Mouse (Mus musculus): ENCODE results near the gene Ilkap. TPM values are rescaled to one million over a fixed set of nuclear protein-coding genes. Genes with fewer than 3 reads are reported as not detected.

Gene Ilkap
- polyA plus RNA-seq (2015; fragmentation: Illumina TruSeq; extraction: RNeasy Lipid Tissue Mini Kit (QIAGEN cat#74804); ENCODE audit: insufficient read depth, low read depth, low replicate concordance) = 36.3 TPM

GRCm38 (mm10) chr1:91398260-91399062 is at the start of gene Ilkap:
TSS of gene Ilkap (minus strand) at chr1:91398815.

GRCm38 (mm10) chr1:91413898-91414594 is 15.4 kb upstream of the Ilkap start, which contains the start of gene Hes6:
TSS of gene Hes6 (minus strand) at chr1:91414038.

DNA sequence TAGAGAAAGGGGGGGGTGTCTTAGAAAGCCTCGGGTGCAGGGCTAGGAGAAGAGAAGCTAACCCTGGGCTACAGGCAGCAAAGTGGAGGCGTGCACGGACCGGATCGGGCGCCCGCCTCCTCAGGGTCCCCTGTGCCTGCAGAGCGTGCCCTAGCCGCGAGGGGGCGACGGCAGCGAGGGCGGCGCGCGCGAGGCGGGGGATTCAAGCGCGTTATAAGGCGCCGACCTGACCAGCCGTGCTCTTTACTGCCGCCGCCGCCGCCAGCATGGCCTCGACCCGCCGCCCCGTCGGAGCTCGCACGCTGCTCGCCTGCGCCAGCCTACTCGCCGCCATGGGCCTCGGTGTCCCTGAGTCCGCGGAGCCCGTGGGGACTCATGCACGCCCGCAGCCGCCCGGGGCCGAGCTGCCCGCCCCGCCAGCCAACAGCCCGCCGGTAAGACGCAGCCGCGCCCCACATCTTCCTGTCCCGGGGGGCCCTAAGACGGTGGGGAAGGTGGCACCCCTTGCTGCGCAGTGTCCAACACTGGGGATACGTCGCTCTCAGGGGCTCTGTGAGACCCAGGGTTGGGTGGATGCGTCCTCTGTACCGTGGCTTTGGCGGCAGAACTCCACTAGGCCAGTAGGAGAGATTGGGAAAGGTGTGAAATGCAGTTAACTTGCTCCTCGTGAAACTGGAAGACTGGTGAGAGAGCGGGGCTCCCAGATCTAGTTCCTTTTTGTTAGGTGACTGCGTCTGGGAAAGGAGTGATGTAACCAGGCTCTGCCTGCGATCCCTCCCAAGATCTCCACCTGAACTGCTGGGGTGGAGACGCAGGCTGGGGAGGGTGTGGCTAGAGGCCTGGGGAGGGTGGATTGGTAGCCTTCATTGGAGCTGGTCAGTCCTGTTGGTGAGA is 32.2 kb downstream of the Ilkap start, which contains the start of gene Erfe:
TSS of gene Erfe (plus strand) at position 216 of the 894 bp plus-strand sequence.

DNA sequence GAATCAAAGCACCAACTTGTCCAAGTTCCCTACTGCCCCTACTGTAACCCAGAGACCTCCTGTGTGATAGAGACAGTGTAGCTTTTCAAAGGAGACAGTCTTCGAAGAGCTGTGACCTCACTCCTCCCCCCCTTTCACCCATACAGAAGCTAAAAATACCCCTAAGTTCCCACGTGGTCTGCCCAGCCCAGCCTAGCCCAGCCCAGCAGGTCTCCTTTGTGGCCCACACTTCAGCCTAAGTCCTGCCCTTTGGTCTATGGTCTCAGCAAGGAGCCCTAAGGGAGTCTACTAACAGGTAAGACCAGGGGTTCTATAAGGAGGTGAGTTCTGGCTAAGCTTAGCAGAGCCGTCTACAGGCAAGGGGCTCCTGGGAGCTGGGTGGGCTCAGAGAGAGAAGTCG is 47.8 kb downstream of the Ilkap start, which contains the start of gene Klhl30:
TSS of gene Klhl30 (plus strand) at position 176 of the 400 bp plus-strand sequence.

Other genes with a start within 250 kb of the Ilkap start
- 9.2 TPM for gene Ramp1, start 219.0 kb downstream of the Ilkap start, polyA plus RNA-seq (2015; fragmentation: Illumina TruSeq; extraction: RNeasy Lipid Tissue Mini Kit (QIAGEN cat#74804); ENCODE audit: insufficient read depth, low read depth, low replicate concordance)
- gene Ube2f, start 148.5 kb downstream of the Ilkap start, polyA plus RNA-seq (2015; fragmentation: Illumina TruSeq; extraction: RNeasy Lipid Tissue Mini Kit (QIAGEN cat#74804); ENCODE audit: insufficient read depth, low read depth, low replicate concordance) = 28.6 TPM
- 13.3 TPM for gene Scly, start 100.5 kb downstream of the Ilkap start, polyA plus RNA-seq (2015; fragmentation: Illumina TruSeq; extraction: RNeasy Lipid Tissue Mini Kit (QIAGEN cat#74804); ENCODE audit: insufficient read depth, low read depth, low replicate concordance)
- 0.52 TPM for gene Espnl, start 76.7 kb downstream of the Ilkap start, polyA plus RNA-seq (2015; fragmentation: Illumina TruSeq; extraction: RNeasy Lipid Tissue Mini Kit (QIAGEN cat#74804); ENCODE audit: insufficient read depth, low read depth, low replicate concordance)
- gene Klhl30, start 47.8 kb downstream of the Ilkap start, polyA plus RNA-seq (2015; fragmentation: Illumina TruSeq; extraction: RNeasy Lipid Tissue Mini Kit (QIAGEN cat#74804); ENCODE audit: insufficient read depth, low read depth, low replicate concordance) = 0.78 TPM
- not detected for gene Erfe, start 32.4 kb downstream of the Ilkap start, polyA plus RNA-seq (2015; fragmentation: Illumina TruSeq; extraction: RNeasy Lipid Tissue Mini Kit (QIAGEN cat#74804); ENCODE audit: insufficient read depth, low read depth, low replicate concordance)
- 8.0 TPM for gene Hes6, start 15.2 kb upstream of the Ilkap start, polyA plus RNA-seq (2015; fragmentation: Illumina TruSeq; extraction: RNeasy Lipid Tissue Mini Kit (QIAGEN cat#74804); ENCODE audit: insufficient read depth, low read depth, low replicate concordance)
- 4.2 TPM for gene Per2, start 60.5 kb upstream of the Ilkap start, polyA plus RNA-seq (2015; fragmentation: Illumina TruSeq; extraction: RNeasy Lipid Tissue Mini Kit (QIAGEN cat#74804); ENCODE audit: insufficient read depth, low read depth, low replicate concordance)
- gene Traf3ip1, start 95.8 kb upstream of the Ilkap start, polyA plus RNA-seq (2015; fragmentation: Illumina TruSeq; extraction: RNeasy Lipid Tissue Mini Kit (QIAGEN cat#74804); ENCODE audit: insufficient read depth, low read depth, low replicate concordance) = 1.8 TPM
- 2.1 TPM for gene Asb1, start 141.7 kb upstream of the Ilkap start, polyA plus RNA-seq (2015; fragmentation: Illumina TruSeq; extraction: RNeasy Lipid Tissue Mini Kit (QIAGEN cat#74804); ENCODE audit: insufficient read depth, low read depth, low replicate concordance)